Mouse (Mus musculus) embryonic facial prominence, embryonic 14.5 days (tissue): ENCODE results near the gene Trit1. TPM values are rescaled to one million over a fixed set of nuclear protein-coding genes. Genes with fewer than 3 reads are reported as not detected.
A peak's percentile ranks its signal among the peaks of the same experiment; 100 is the strongest.
"Not testable (repeated sequence)": the region's sequence is repeated elsewhere in the genome, so short reads cannot be mapped to it uniquely, and the experiment has no call there.

Experiments
- ATAC-seq: fragments of 200-750 bp; cut with Nextera tagmentation; 2 replicates; pipeline ENCODE4 v1.8.0; 2017; ENCODE audit warnings: low read depth, moderate number of reproducible peaks, moderate TSS enrichment
- DNase-seq: peaks from one replicate; pipeline ENCODE4 v3.0.0-alpha.2; 2015; ENCODE audit warnings: low spot score
- H3K27ac ChIP-seq: fragments of 300-500 bp; sonication (generic); replicated peaks from 2 replicates; pipeline ENCODE4 v1.5.1; 2014; ENCODE audit warnings: low read depth, mild to moderate bottlenecking, low read length, moderate library complexity
- H3K27me3 ChIP-seq: fragments of 300-500 bp; sonication (generic); replicated peaks from 2 replicates; pipeline ENCODE4 v1.6.1; 2014; ENCODE audit warnings: low read length; ENCODE audit not compliant: control insufficient read depth, insufficient read depth
- H3K36me3 ChIP-seq: fragments of 300-500 bp; sonication (generic); 2 replicates; pipeline ENCODE4 v1.6.1; 2014; ENCODE audit warnings: low read length, mixed read lengths; ENCODE audit not compliant: control insufficient read depth, insufficient read depth
- H3K4me1 ChIP-seq: fragments of 300-500 bp; sonication (generic); 2 replicates; pipeline ENCODE4 v1.6.1; 2014; ENCODE audit warnings: antibody characterized with exemption, low read length; ENCODE audit not compliant: control insufficient read depth, insufficient read depth
- H3K4me2 ChIP-seq: fragments of 300-500 bp; sonication (generic); 2 replicates; pipeline ENCODE4 v1.6.1; 2014; ENCODE audit warnings: low read depth, mild to moderate bottlenecking, low read length, moderate library complexity, mixed read lengths
- H3K4me3 ChIP-seq: fragments of 300-500 bp; sonication (generic); 2 replicates; pipeline ENCODE4 v1.5.1; 2014; ENCODE audit warnings: low read depth, mild to moderate bottlenecking, low read length
- H3K9ac ChIP-seq: fragments of 300-500 bp; sonication (generic); 2 replicates; pipeline ENCODE4 v1.6.1; 2014; ENCODE audit warnings: low read depth, mild to moderate bottlenecking, low read length, moderate library complexity, mixed read lengths
- H3K9me3 ChIP-seq: fragments of 300-500 bp; sonication (generic); 2 replicates; pipeline ENCODE4 v1.6.1; 2016; ENCODE audit warnings: low read length; ENCODE audit not compliant: control insufficient read depth
- WGBS: fragments of 180-500 bp; shearing (Covaris S2); extraction: QIAGEN DNeasy Blood & Tissue Kit; methylation state at CpG from one replicate; pipeline ENCODE4 v1.1.7; 2014; 5-methylcytosine and 5-hydroxymethylcytosine counted together
- polyA plus RNA-seq: library from polyadenylated mRNA; unstranded; fragments of >200 nt; fragmentation: Nextera tagmentation; extraction: Ambion mirVana; gene quantifications from 2 replicates; pipeline ENCODE4 v1.2.1, GENCODE M21; 2014

Gene Trit1
- polyA plus RNA-seq, 1 experiment from 2014 or later = 18.8 TPM

DNA sequence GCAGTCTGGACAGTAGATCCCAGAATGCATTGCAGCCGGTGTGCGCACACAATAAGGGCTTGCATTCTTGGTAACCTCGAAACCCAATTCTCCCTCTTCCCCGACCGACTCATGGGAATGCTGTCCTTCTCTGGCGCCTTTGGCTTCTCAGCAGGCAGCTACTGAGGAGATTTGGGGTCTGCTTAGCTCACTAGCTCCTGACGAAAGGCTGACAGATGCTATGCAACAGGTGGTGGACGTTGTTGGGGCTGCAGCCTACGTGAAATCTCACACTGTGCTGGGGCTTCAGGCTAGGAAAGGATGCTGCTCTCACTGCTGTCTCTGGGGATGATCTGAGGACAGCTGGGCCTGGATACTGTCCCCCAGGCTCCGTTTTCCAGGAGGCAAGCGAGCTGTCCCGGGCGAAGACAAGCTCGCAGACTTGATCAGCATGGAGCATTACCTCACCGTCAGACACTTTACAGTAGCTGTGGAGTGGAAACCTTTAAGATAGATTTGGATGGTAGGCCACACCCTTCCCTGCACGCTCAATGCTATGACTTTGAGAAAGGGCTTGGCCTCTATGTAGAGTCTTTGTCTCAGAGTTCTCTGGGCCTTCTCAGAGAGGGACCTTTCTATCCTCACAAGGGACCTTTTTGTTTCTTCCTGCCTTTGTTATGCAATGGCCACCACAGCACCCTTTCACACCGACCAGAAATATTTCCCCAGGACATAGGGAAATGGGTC is 15.6 kb upstream of the Trit1 start:
- no peaks in the 10 kb centered on the region for H3K9me3 ChIP-seq
- 0 out of 2 replicates have a peak overlapping the region, but pooled peaks have one; percentile 22 for H3K9ac ChIP-seq
- peak; percentile 42; the same call in 1 of the 2 replicates for ATAC-seq
- H3K4me1 ChIP-seq = peaks cover 19% of the 10 kb centered on the region
- 53% methylated on average over 17 of the region's 17 CpGs for WGBS
- peak; percentile 81 for DNase-seq
- H3K36me3 ChIP-seq = 0 out of 2 replicates have a peak, but pooled peaks cover 13% of the 10 kb centered on the region
- peak overlapping the region; percentile 96; the same call in 1 of the 2 replicates for H3K4me2 ChIP-seq
- no peaks in the 10 kb centered on the region for H3K27me3 ChIP-seq
- peak overlapping the region; percentile 58 for H3K27ac ChIP-seq
- no peak overlapping the region for H3K4me3 ChIP-seq

DNA sequence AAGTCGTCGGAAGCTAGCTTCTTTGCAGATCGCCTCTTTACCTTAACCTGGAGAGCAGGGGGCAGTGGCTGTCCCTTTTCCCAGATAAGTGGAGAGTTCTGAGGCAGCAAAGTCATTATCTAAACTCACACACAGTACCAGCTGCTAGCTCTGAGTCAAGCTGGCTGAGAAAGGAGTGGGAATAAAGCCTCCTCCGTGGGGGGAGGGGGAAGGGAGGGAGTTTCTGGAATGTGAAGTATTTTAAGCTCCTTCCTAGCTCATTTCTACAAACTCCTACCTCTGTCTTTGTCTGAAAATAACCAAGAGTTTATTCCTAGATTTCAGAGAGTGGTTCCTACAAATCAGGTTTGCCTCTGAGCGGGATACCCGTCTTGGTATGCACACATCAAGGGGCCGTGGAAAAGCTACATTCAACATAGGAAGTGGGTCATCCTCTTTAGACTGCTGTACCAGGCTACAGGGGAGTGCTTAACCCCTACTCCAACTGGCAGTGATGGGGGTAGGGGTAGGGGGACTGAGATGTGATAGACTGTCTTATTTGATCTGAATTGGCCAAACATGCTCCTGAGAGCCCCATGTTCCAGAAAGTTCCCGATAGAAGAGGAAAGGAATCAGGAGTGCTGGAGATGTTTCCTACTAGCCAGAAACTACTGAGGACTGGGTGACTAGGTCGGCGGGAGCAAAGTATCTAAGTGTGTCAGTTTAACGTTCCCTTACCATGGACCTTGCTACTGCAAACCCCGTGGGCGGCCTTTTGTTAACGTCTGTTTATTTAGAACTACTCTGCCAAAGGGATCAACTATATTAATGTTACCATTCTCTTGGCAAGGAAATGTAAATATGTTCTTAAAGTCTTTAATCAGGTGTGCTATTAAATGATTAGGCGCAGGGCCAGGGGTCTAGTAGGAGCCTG is 11.1 kb upstream of the Trit1 start:
- H3K9ac ChIP-seq = no peak overlapping the region
- peak overlapping the region; percentile 6; the same call in 1 of the 2 replicates for H3K27ac ChIP-seq
- WGBS = 34% methylated on average over 15 of the region's 15 CpGs
- 0 out of 2 replicates have a peak, but pooled peaks cover 8% of the 10 kb centered on the region for H3K36me3 ChIP-seq
- no peak overlapping the region for H3K4me3 ChIP-seq
- peak overlapping the region; percentile 10; the same call in 1 of the 2 replicates for H3K4me2 ChIP-seq
- H3K9me3 ChIP-seq = no peaks in the 10 kb centered on the region
- peaks cover 8% of the 10 kb centered on the region; the same call in 1 of the 2 replicates for H3K4me1 ChIP-seq
- ATAC-seq (peak; percentile 55; the same call in 1 of the 2 replicates), DNase-seq (peak; percentile 70)
- H3K27me3 ChIP-seq = no peaks in the 10 kb centered on the region

DNA sequence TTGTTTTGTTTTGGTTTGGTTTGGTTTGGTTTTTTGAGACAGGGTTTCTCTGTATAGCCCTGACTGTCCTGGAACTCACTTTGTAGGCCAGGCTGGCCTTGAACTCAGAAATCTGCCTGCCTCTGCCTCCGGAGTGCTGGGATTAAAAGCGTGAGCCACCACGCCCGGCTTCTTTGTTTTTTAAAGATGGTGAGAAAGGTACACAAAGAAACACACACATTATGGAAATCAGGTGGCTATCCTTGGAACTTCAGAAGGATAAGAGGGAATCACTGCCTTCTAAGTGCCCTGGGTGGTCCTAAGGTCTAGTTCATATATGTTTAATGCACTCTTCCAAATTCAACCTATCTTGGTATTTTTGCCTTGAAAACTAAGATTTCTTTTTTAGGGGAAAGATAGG is 3.9 kb upstream of the Trit1 start:
- WGBS = 92% methylated on average over 4 of the region's 4 CpGs
- H3K27ac ChIP-seq, H3K4me2 ChIP-seq, H3K4me3 ChIP-seq, H3K36me3 ChIP-seq, H3K9ac ChIP-seq, H3K4me1 ChIP-seq, DNase-seq, H3K9me3 ChIP-seq, H3K27me3 ChIP-seq, ATAC-seq: not testable (repeated sequence)

DNA sequence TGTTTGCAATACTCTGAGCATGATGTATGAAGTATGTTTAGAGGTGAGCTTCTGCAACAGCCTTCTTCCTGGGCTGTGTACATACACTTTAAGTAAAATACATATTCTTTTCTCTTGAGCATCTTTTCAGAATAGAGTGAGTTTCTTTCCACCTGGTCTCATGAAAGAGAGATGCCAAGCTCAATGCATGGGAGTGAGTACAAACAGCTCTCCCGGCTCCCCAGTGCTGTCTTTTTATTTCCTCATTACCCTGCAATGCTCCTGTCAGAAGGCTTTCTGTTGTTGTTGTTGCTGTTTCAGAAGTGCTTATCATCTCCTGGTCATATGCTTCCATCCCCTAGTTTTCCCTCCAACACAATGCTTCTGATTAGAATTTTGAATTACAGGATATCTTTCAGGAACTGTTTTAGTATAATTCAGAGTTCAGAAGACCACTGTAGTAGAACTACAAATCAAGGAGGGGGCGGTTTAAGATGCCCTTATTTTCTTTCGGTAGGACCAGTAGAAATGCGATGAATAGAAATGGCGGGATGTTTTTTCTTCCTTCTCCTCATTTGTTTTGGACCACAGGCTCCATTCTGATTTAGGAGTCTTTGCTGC is 3.0 kb upstream of the Trit1 start:
- Histone ChIP-seq H3K9me3 (no peaks in the 10 kb centered on the region), H3K4me3 (no peak overlapping the region), H3K27me3 (no peaks in the 10 kb centered on the region), H3K4me1 (peaks cover 16% of the 10 kb centered on the region), H3K4me2 (no peak overlapping the region), H3K9ac (no peak overlapping the region), H3K27ac (peak overlapping the region; percentile 36; the same call in 1 of the 2 replicates), H3K36me3 (0 out of 2 replicates have a peak, but pooled peaks cover 5% of the 10 kb centered on the region)
- ATAC-seq (no peak), DNase-seq (no peak)
- 55% methylated on average over 5 of the region's 5 CpGs for WGBS

GRCm38 (mm10) chr4:123013949-123014406 is 2.4 kb upstream of the Trit1 start:
- H3K27me3 ChIP-seq = no peaks in the 10 kb centered on the region
- DNase-seq = peak; percentile 73
- H3K9ac ChIP-seq = no peak overlapping the region
- no peaks in the 10 kb centered on the region for H3K9me3 ChIP-seq
- H3K27ac ChIP-seq = peak overlapping the region; percentile 36; the same call in 1 of the 2 replicates
- ATAC-seq = peak; percentile 24; the same call in 1 of the 2 replicates
- no peak overlapping the region for H3K4me3 ChIP-seq
- 0 out of 2 replicates have a peak, but pooled peaks cover 5% of the 10 kb centered on the region for H3K36me3 ChIP-seq
- H3K4me1 ChIP-seq = peaks cover 16% of the 10 kb centered on the region
- 41% methylated on average over 3 of the region's 3 CpGs for WGBS
- H3K4me2 ChIP-seq = no peak overlapping the region

DNA sequence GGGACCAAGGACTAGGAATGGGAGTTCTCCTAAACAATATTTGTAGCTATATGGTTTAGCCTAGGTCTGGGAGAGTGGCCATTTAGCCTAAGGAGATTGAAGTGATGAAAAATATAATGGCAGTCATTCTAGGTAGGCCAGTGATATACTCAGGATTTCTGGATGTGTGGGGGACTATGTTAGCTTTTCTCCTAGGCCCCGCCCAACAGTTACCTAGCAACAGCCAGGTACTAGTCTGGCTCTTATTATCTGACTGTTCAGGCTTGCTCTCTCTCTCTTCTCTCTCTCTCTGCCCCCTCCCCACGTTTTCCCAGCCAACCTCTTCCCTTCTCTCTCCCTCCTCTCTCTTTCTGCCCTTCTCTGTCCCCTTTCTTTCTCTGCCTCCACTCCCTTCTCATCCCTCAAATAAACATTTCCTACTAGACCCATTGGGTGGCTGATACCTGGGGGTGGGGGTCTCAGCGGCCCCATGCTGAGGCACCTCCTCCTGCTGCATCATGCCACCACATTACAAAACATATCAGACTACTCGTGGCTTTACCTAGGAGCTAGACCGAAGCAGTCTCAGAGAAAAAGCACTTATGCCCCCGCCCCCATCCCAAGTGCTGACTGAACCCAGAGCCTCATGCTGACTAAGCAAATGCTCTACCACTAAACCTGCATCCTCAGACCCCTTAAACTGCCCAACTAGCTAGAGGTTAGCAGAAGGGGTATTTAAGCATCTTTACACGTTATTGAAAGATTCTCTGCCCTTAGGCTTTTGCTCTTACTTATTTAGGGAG is 1.7 kb upstream of the Trit1 start:
- Histone ChIP-seq H3K4me3 (no peak overlapping the region), H3K27ac (no peak overlapping the region), H3K4me2 (no peak overlapping the region), H3K27me3 (no peaks in the 10 kb centered on the region), H3K9ac (no peak overlapping the region), H3K36me3 (peaks cover 6% of the 10 kb centered on the region; the same call in 1 of the 2 replicates), H3K9me3 (no peaks in the 10 kb centered on the region), H3K4me1 (peaks cover 16% of the 10 kb centered on the region)
- ATAC-seq = no peak
- no peak for DNase-seq
- WGBS = 36% methylated on average over 7 of the region's 7 CpGs

DNA sequence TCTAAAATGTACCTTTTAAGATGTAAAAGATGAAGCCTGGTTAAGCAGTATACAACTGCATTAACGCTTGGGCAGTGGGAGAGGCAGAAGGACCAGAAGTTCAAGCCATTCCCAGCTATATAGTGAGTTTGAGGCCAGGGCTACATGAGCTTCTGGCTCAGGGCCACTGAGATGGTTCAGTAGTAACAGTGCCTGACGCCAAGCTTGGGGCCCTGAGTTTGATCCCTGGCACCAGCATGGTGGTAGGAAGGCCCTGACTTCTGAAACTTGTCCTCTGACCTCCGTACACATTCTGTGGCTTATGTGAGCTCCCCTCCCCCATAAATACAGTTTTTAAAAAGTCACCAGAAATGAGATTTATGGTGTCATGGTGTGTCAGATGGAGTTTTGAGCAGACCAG is 5.2 kb downstream of the Trit1 start:
- no peak overlapping the region for H3K4me3 ChIP-seq
- H3K36me3 ChIP-seq = peaks cover 29% of the 10 kb centered on the region
- H3K27me3 ChIP-seq = no peaks in the 10 kb centered on the region
- H3K27ac ChIP-seq = no peak overlapping the region
- no peak for ATAC-seq
- H3K9ac ChIP-seq = no peak overlapping the region
- DNase-seq = no peak
- no peaks in the 10 kb centered on the region for H3K9me3 ChIP-seq
- WGBS = 89% methylated on average over 3 of the region's 3 CpGs
- H3K4me1 ChIP-seq = peaks cover 13% of the 10 kb centered on the region
- no peak overlapping the region for H3K4me2 ChIP-seq
